Mouse (Mus musculus) lung, embryonic 16.5 days (tissue): ENCODE data around the gene Scamp1. TPM values are rescaled to one million over a fixed set of nuclear protein-coding genes. Genes with fewer than 3 reads are reported as not detected.
A peak's percentile ranks its signal among the peaks of the same experiment; 100 is the strongest.

Source experiments
- ATAC-seq: fragments of 200-750 bp; cut with Nextera tagmentation; 2 replicates; pipeline ENCODE4 v1.8.0; 2017; ENCODE audit warnings: low read depth, mild to moderate bottlenecking, moderate library complexity
- H3K27ac ChIP-seq: fragments of 300-500 bp; sonication (generic); 2 replicates; pipeline ENCODE4 v1.5.1; 2014; ENCODE audit warnings: mild to moderate bottlenecking, control low read depth, low read length
- H3K27me3 ChIP-seq: fragments of 300-500 bp; sonication (generic); 2 replicates; pipeline ENCODE4 v1.6.1; 2014; ENCODE audit warnings: low read depth, low read length, mixed read lengths; ENCODE audit not compliant: control insufficient read depth, insufficient read depth
- H3K36me3 ChIP-seq: fragments of 300-500 bp; sonication (generic); 2 replicates; pipeline ENCODE4 v1.6.1; 2014; ENCODE audit warnings: low read length; ENCODE audit not compliant: control insufficient read depth, insufficient read depth
- H3K4me1 ChIP-seq: fragments of 300-500 bp; sonication (generic); replicated peaks from 2 replicates; pipeline ENCODE4 v1.6.1; 2014; ENCODE audit warnings: low read length, mixed read lengths; ENCODE audit not compliant: control insufficient read depth, insufficient read depth
- H3K4me2 ChIP-seq: fragments of 300-500 bp; sonication (generic); 2 replicates; pipeline ENCODE4 v1.6.1; 2014; ENCODE audit warnings: low read depth, low read length, control low read depth
- H3K4me3 ChIP-seq: fragments of 300-500 bp; sonication (generic); 2 replicates; pipeline ENCODE4 v1.5.1; 2014; ENCODE audit warnings: mild to moderate bottlenecking, low read length, control low read depth
- H3K9ac ChIP-seq: fragments of 300-500 bp; sonication (generic); 2 replicates; pipeline ENCODE4 v1.6.1; 2014; ENCODE audit warnings: low read length, control low read depth
- H3K9me3 ChIP-seq: fragments of 300-500 bp; sonication (generic); 2 replicates; pipeline ENCODE4 v1.6.1; 2016; ENCODE audit warnings: low read length; ENCODE audit not compliant: control insufficient read depth
- WGBS: fragments of 180-500 bp; shearing (Covaris S2); extraction: QIAGEN DNeasy Blood & Tissue Kit; methylation state at CpG from one replicate; pipeline ENCODE4 v1.1.7; 2014; 5-methylcytosine and 5-hydroxymethylcytosine counted together
- polyA plus RNA-seq: library from polyadenylated mRNA; unstranded; fragments of >200 nt; fragmentation: Nextera tagmentation; extraction: Ambion mirVana; gene quantifications from 2 replicates; pipeline ENCODE4 v1.2.1, GENCODE M21; 2015

Scamp1 gene
- polyA plus RNA-seq, 1 experiment from 2014 or later, result 33.0 TPM

DNA sequence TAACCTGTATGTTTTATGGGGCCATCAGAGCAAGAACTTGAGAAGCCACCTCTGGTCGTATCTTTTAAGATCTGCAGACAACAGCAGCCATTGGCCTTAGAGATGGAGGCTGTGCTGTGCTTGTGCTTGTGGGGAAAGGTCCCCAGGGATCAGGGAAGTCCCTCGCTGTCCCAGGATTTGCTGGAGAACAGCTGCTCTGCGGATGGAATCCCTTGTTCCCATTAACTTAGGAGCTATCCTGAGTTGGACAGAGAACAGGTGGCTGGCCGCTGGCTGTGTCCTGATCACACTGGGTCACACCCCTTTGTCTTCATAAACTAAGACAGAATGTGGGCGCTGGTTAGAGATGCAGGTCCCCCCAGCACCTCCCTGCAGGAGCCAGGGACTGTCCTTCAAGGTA, 117.3 kb downstream of the Scamp1 start:
- ATAC-seq, result no peak
- WGBS, result 80% methylated on average over 5 of the region's 5 CpGs
- Histone ChIP-seq H3K27me3 (no peaks in the 10 kb centered on the region), H3K4me3 (no peak overlapping the region), H3K4me2 (no peak overlapping the region), H3K9ac (no peak overlapping the region), H3K9me3 (no peaks in the 10 kb centered on the region), H3K4me1 (peaks cover 5% of the 10 kb centered on the region), H3K36me3 (no peaks in the 10 kb centered on the region), H3K27ac (no peak overlapping the region)

GRCm38 (mm10) chr13:94164501-94164900, 121.2 kb downstream of the Scamp1 start:
- Histone ChIP-seq H3K9me3 (no peaks in the 10 kb centered on the region), H3K27me3 (no peaks in the 10 kb centered on the region), H3K27ac (no peak overlapping the region), H3K36me3 (no peaks in the 10 kb centered on the region), H3K4me1 (no peaks in the 10 kb centered on the region; the same call in 1 of the 2 replicates), H3K4me3 (no peak overlapping the region), H3K9ac (no peak overlapping the region), H3K4me2 (no peak overlapping the region)
- ATAC-seq, result no peak
- WGBS, result 56% methylated on average over 6 of the region's 6 CpGs

GRCm38 (mm10) chr13:94159478-94160220, 126.0 kb downstream of the Scamp1 start:
- Histone ChIP-seq H3K9me3 (no peaks in the 10 kb centered on the region), H3K27me3 (no peaks in the 10 kb centered on the region), H3K4me2 (no peak overlapping the region), H3K36me3 (no peaks in the 10 kb centered on the region), H3K4me3 (no peak overlapping the region), H3K9ac (no peak overlapping the region), H3K4me1 (peaks cover 3% of the 10 kb centered on the region), H3K27ac (peak overlapping the region; percentile 70)
- no peak for ATAC-seq
- WGBS, result 76% methylated on average over 7 of the region's 7 CpGs

DNA sequence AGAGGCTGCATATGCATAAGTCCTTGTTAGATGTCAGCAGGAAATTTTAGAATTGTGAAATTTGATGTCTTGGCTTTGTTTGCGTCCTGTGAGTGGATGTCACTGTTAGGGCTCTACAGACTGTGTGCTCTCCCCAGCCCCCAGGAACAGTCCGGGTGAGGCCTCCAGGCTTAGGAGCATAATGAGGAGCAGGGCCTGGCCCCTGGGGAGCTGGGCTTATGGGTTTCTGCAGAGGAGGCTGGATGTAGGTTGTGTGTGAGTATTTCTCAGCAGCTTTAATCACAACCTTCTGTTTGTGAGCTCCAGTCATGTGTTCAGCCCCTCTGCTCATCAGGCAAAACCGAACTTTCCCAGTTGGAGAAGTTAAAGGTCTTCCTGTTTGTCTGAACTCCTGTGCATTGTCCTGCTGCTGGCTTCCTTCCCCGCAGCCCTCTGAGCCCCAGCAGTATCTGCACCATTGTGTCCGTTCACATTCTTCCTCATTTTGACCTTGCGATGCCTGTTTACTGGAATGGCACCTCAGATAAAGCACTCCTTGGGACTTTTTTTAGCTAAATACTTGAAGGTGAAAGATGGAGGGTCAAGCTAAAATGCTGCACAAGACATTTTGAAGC, 126.7 kb downstream of the Scamp1 start:
- Histone ChIP-seq H3K9me3 (no peaks in the 10 kb centered on the region), H3K9ac (no peak overlapping the region), H3K4me3 (no peak overlapping the region), H3K4me2 (no peak overlapping the region), H3K36me3 (no peaks in the 10 kb centered on the region), H3K27ac (peak overlapping the region; percentile 70), H3K4me1 (peaks cover 3% of the 10 kb centered on the region), H3K27me3 (no peaks in the 10 kb centered on the region)
- WGBS, result 42% methylated on average over 6 of the region's 6 CpGs
- peak; percentile 64 for ATAC-seq

GRCm38 (mm10) chr13:94155657-94156429, 129.8 kb downstream of the Scamp1 start:
- H3K36me3 ChIP-seq, result no peaks in the 10 kb centered on the region
- 56% methylated on average over 9 of the region's 9 CpGs for WGBS
- H3K9ac ChIP-seq, result no peak overlapping the region
- H3K4me3 ChIP-seq, result no peak overlapping the region
- H3K4me2 ChIP-seq, result no peak overlapping the region
- ATAC-seq, result no peak
- no peaks in the 10 kb centered on the region for H3K27me3 ChIP-seq
- H3K27ac ChIP-seq, result no peak overlapping the region
- peaks cover 3% of the 10 kb centered on the region for H3K4me1 ChIP-seq
- no peaks in the 10 kb centered on the region for H3K9me3 ChIP-seq

GRCm38 (mm10) chr13:94154512-94155296, 131.0 kb downstream of the Scamp1 start:
- WGBS, result 73% methylated on average over 15 of the region's 15 CpGs
- H3K27me3 ChIP-seq, result no peaks in the 10 kb centered on the region
- H3K9ac ChIP-seq, result no peak overlapping the region
- no peaks in the 10 kb centered on the region for H3K36me3 ChIP-seq
- no peak overlapping the region for H3K4me2 ChIP-seq
- H3K9me3 ChIP-seq, result no peaks in the 10 kb centered on the region
- H3K27ac ChIP-seq, result no peak overlapping the region
- ATAC-seq, result no peak
- H3K4me1 ChIP-seq, result peaks cover 3% of the 10 kb centered on the region
- H3K4me3 ChIP-seq, result no peak overlapping the region

- H3K36me3 ChIP-seq, result no peaks in the 10 kb centered on the region
- no peak overlapping the region for H3K4me3 ChIP-seq
- no peak overlapping the region for H3K9ac ChIP-seq
- no peaks in the 10 kb centered on the region for H3K9me3 ChIP-seq
- peaks cover 3% of the 10 kb centered on the region; the same call in 1 of the 2 replicates for H3K4me1 ChIP-seq
- WGBS, result 74% methylated on average over 6 of the region's 6 CpGs
- H3K4me2 ChIP-seq, result no peak overlapping the region
- no peaks in the 10 kb centered on the region for H3K27me3 ChIP-seq
- no peak for ATAC-seq
- H3K27ac ChIP-seq, result no peak overlapping the region
Measured at GRCm38 (mm10) chr13:94153658-94154057, 132.0 kb downstream of the Scamp1 start.

- ATAC-seq, result no peak
- H3K4me3 ChIP-seq, result no peak overlapping the region
- 88% methylated on average over 10 of the region's 10 CpGs for WGBS
- no peak overlapping the region for H3K27ac ChIP-seq
- no peaks in the 10 kb centered on the region for H3K9me3 ChIP-seq
- no peaks in the 10 kb centered on the region for H3K27me3 ChIP-seq
- H3K4me1 ChIP-seq, result peaks cover 6% of the 10 kb centered on the region
- H3K36me3 ChIP-seq, result no peaks in the 10 kb centered on the region
- H3K9ac ChIP-seq, result no peak overlapping the region
- no peak overlapping the region for H3K4me2 ChIP-seq
Measured at GRCm38 (mm10) chr13:94152836-94153235, 132.8 kb downstream of the Scamp1 start.
